Mouse (Mus musculus): ENCODE results near the gene Cbll1. TPM values are rescaled to one million over a fixed set of nuclear protein-coding genes. Genes with fewer than 3 reads are reported as not detected.
A peak's percentile ranks its signal among the peaks of the same experiment; 100 is the strongest.
"Not testable (repeated sequence)": the region's sequence is repeated elsewhere in the genome, so short reads cannot be mapped to it uniquely, and the experiment has no call there.

The Cbll1 gene
- polyA plus RNA-seq, 1 experiment, result 4.0 TPM

GRCm38 (mm10) chr12:31503211-31503610, 3.8 kb upstream of the Cbll1 start:
- no peak for DNase-seq (ENCODE audit: low read depth, low spot score)

GRCm38 (mm10) chr12:31501266-31501665, 1.9 kb upstream of the Cbll1 start:
- 37% methylated on average over 4 of the region's 4 CpGs for WGBS
- DNase-seq (ENCODE audit: low read depth, low spot score), result no peak

- no peak for DNase-seq (ENCODE audit: low read depth, low spot score)
- WGBS, result 8% methylated on average over 12 of the region's 12 CpGs
Measured at GRCm38 (mm10) chr12:31500196-31500595, 780 bp upstream of the Cbll1 start.

- under 1% methylated on average over 25 of the region's 25 CpGs for WGBS
- DNase-seq (ENCODE audit: low read depth, low spot score), result no peak
Measured at GRCm38 (mm10) chr12:31498936-31499313, 491 bp downstream of the Cbll1 start.

GRCm38 (mm10) chr12:31486431-31486830, 13.0 kb downstream of the Cbll1 start:
- WGBS, result 31% methylated on average over 6 of the region's 6 CpGs
- no peak for DNase-seq (ENCODE audit: low read depth, low spot score)

- whole genome bisulfite sequencing, result 96% methylated on average over 4 of the region's 6 CpGs
- DNase-seq (ENCODE audit: low read depth, low spot score), result not testable (repeated sequence)
Measured at GRCm38 (mm10) chr12:31478182-31478581, 21.2 kb downstream of the Cbll1 start.

GRCm38 (mm10) chr12:31462615-31463014, 36.8 kb downstream of the Cbll1 start:
- WGBS, result 32% methylated on average over 4 of the region's 4 CpGs
- DNase-seq (ENCODE audit: low read depth, low spot score), result peak; percentile 74

- 54% methylated on average over 9 of the region's 9 CpGs for WGBS
- DNase-seq (ENCODE audit: low read depth, low spot score), result no peak
Measured at GRCm38 (mm10) chr12:31461371-31461770, 38.0 kb downstream of the Cbll1 start.

- not testable (repeated sequence) for DNase-seq (ENCODE audit: low read depth, low spot score)
- WGBS, result 53% methylated on average over 3 of the region's 3 CpGs
Measured at GRCm38 (mm10) chr12:31460270-31460669, 39.1 kb downstream of the Cbll1 start.

GRCm38 (mm10) chr12:31458474-31458873, 40.9 kb downstream of the Cbll1 start:
- peak; percentile 90 for DNase-seq (ENCODE audit: low read depth, low spot score)
- WGBS, result 26% methylated on average over 4 of the region's 4 CpGs

GRCm38 (mm10) chr12:31456271-31456670, 43.1 kb downstream of the Cbll1 start:
- WGBS, result 39% methylated on average over 9 of the region's 9 CpGs
- no peak for DNase-seq (ENCODE audit: low read depth, low spot score)

GRCm38 (mm10) chr12:31449341-31449740, 50.1 kb downstream of the Cbll1 start:
- DNase-seq (ENCODE audit: low read depth, low spot score), result no peak
- 70% methylated on average over 3 of the region's 3 CpGs for WGBS

GRCm38 (mm10) chr12:31444827-31445226, 54.6 kb downstream of the Cbll1 start:
- 26% methylated on average over 6 of the region's 6 CpGs for WGBS
- DNase-seq (ENCODE audit: low read depth, low spot score), result no peak

GRCm38 (mm10) chr12:31444131-31444546, 55.3 kb downstream of the Cbll1 start:
- no peak for DNase-seq (ENCODE audit: low read depth, low spot score)
- WGBS, result under 1% methylated on average over 11 of the region's 11 CpGs

- WGBS, result 33% methylated on average over 2 of the region's 2 CpGs
- DNase-seq (ENCODE audit: low read depth, low spot score), result no peak
Measured at GRCm38 (mm10) chr12:31439612-31440011, 59.8 kb downstream of the Cbll1 start.

GRCm38 (mm10) chr12:31437791-31438190, 61.6 kb downstream of the Cbll1 start:
- peak; percentile 54 for DNase-seq (ENCODE audit: low read depth, low spot score)
- WGBS, result 25% methylated on average over 6 of the region's 6 CpGs

Other genes with a start within 250 kb of the Cbll1 start
- 12.4 and 24.9 TPM in 2 replicates for gene Lamb1, start 234.4 kb downstream of the Cbll1 start, polyA plus RNA-seq (2012; rRNA removed)
- gene Dld, start 148.2 kb downstream of the Cbll1 start, polyA plus RNA-seq (2012; rRNA removed), result 19.9 and 26.6 TPM in 2 replicates
- gene Slc26a3, start 108.7 kb downstream of the Cbll1 start, polyA plus RNA-seq (2012; rRNA removed), result 25.3 and 57.8 TPM in 2 replicates
- gene Slc26a4, start 60.4 kb upstream of the Cbll1 start, polyA plus RNA-seq (2012; rRNA removed), result 0.31 and 0.49 TPM in 2 replicates
- 2.4 and 2.9 TPM in 2 replicates for gene Bcap29, start 135.0 kb upstream of the Cbll1 start, polyA plus RNA-seq (2012; rRNA removed)
- 2.0 TPM in 2 replicates for gene Dus4l, start 155.2 kb upstream of the Cbll1 start, polyA plus RNA-seq (2012; rRNA removed)
- gene Cog5, start 155.3 kb upstream of the Cbll1 start, polyA plus RNA-seq (2012; rRNA removed), result 10.6 and 21.2 TPM in 2 replicates
- gene Gpr22, start 214.3 kb upstream of the Cbll1 start, polyA plus RNA-seq (2012; rRNA removed), result 0.31 and 0.40 TPM in 2 replicates